Mouse (Mus musculus) thymus, adult 2 months (tissue): ENCODE measurements around the gene Tgm3. TPM values are rescaled to one million over a fixed set of nuclear protein-coding genes. Genes with fewer than 3 reads are reported as not detected.

Source experiments
- DNase-seq: peaks from one replicate; pipeline ENCODE4 v3.0.0; 2021
- H3K27ac ChIP-seq: fragments of 200-500 bp; 2 replicates; pipeline ENCODE4 v1.5.1; 2012; ENCODE audit warnings: low read length, control low read depth; ENCODE audit not compliant: control insufficient read depth, insufficient read depth
- H3K27me3 ChIP-seq: fragments of 200-500 bp; 2 replicates; pipeline ENCODE4 v1.6.1; 2012; ENCODE audit warnings: mild to moderate bottlenecking, low read length, moderate library complexity, mixed read lengths; ENCODE audit not compliant: control insufficient read depth, insufficient read depth
- H3K36me3 ChIP-seq: fragments of 200-500 bp; 2 replicates; pipeline ENCODE4 v1.6.1; 2012; ENCODE audit warnings: mild to moderate bottlenecking, low read length, moderate library complexity; ENCODE audit not compliant: control insufficient read depth, insufficient read depth
- H3K4me1 ChIP-seq: fragments of 200-500 bp; replicated peaks from 2 replicates; pipeline ENCODE4 v1.6.1; 2012; ENCODE audit warnings: low read length; ENCODE audit not compliant: control insufficient read depth, insufficient read depth
- H3K4me3 ChIP-seq: fragments of 200-500 bp; 2 replicates; pipeline ENCODE4 v1.5.1; 2012; ENCODE audit warnings: mild to moderate bottlenecking, low read length, control low read depth, moderate library complexity; ENCODE audit not compliant: control insufficient read depth, insufficient read depth
- CTCF ChIP-seq: fragments of 200-500 bp; IDR thresholded peaks from 2 replicates; pipeline ENCODE4 v1.5.1; 2012; ENCODE audit warnings: mild to moderate bottlenecking, control low read depth, low read length, moderate library complexity, borderline replicate concordance; ENCODE audit not compliant: control insufficient read depth, poor library complexity, insufficient read depth; ENCODE audit errors: extremely low read depth
- POLR2A ChIP-seq: fragments of 200-500 bp; IDR thresholded peaks from 2 replicates; pipeline ENCODE4 v1.6.1; 2012; ENCODE audit warnings: mild to moderate bottlenecking, low read length, control low read depth, moderate library complexity; ENCODE audit not compliant: control insufficient read depth, poor library complexity, insufficient read depth; ENCODE audit errors: extremely low read depth
- WGBS: fragments of 180-500 bp; shearing (Covaris S2); methylation state at CpG from one replicate; pipeline ENCODE4 v1.1.7; 2018; 5-methylcytosine and 5-hydroxymethylcytosine counted together
- polyA plus RNA-seq: library from polyadenylated mRNA; depleted of rRNA; stranded (reverse); fragments of >200 nt; gene quantifications from 2 replicates; pipeline ENCODE4 v1.2.3, GENCODE M21; 2012

Gene Tgm3
- polyA plus RNA-seq, 1 experiment = 0.81 TPM

GRCm38 (mm10) chr2:130029826-130030225, 17.7 kb downstream of the Tgm3 start:
- WGBS = 53% methylated on average over 11 of the region's 11 CpGs
- TF ChIP-seq POLR2A (no peak), CTCF (no peak)
- Histone ChIP-seq H3K27ac (no peak overlapping the region), H3K4me3 (no peak overlapping the region), H3K36me3 (no peaks in the 10 kb centered on the region), H3K27me3 (no peaks in the 10 kb centered on the region), H3K4me1 (no peaks in the 10 kb centered on the region)
- DNase-seq = no peak

GRCm38 (mm10) chr2:130032661-130033060, 20.5 kb downstream of the Tgm3 start:
- 91% methylated on average over 3 of the region's 3 CpGs for WGBS
- no peak overlapping the region for H3K27ac ChIP-seq
- no peak for DNase-seq
- no peaks in the 10 kb centered on the region for H3K4me1 ChIP-seq
- TF ChIP-seq POLR2A = no peak
- no peak for TF ChIP-seq CTCF
- H3K27me3 ChIP-seq = no peaks in the 10 kb centered on the region
- H3K36me3 ChIP-seq = no peaks in the 10 kb centered on the region
- H3K4me3 ChIP-seq = no peak overlapping the region

GRCm38 (mm10) chr2:130036846-130037245, 24.7 kb downstream of the Tgm3 start:
- no peak for DNase-seq
- H3K4me3 ChIP-seq = no peak overlapping the region
- no peak overlapping the region for H3K27ac ChIP-seq
- H3K4me1 ChIP-seq = no peaks in the 10 kb centered on the region
- H3K36me3 ChIP-seq = no peaks in the 10 kb centered on the region
- H3K27me3 ChIP-seq = no peaks in the 10 kb centered on the region
- TF ChIP-seq POLR2A (no peak), CTCF (no peak)
- 92% methylated on average over 8 of the region's 8 CpGs for WGBS

- DNase-seq = no peak
- Histone ChIP-seq H3K4me1 (no peaks in the 10 kb centered on the region), H3K4me3 (no peak overlapping the region), H3K27me3 (no peaks in the 10 kb centered on the region), H3K36me3 (no peaks in the 10 kb centered on the region), H3K27ac (no peak overlapping the region)
- TF ChIP-seq POLR2A = no peak
- TF ChIP-seq CTCF = no peak
- WGBS = 93% methylated on average over 3 of the region's 3 CpGs
These were observed 26.8 kb downstream of the Tgm3 start for GRCm38 (mm10) chr2:130038971-130039370.

GRCm38 (mm10) chr2:130040190-130040886, 28.2 kb downstream of the Tgm3 start:
- H3K27ac ChIP-seq = no peak overlapping the region
- no peak overlapping the region for H3K4me3 ChIP-seq
- no peak for TF ChIP-seq CTCF
- TF ChIP-seq POLR2A = no peak
- no peaks in the 10 kb centered on the region for H3K36me3 ChIP-seq
- WGBS = 70% methylated on average over 6 of the region's 6 CpGs
- no peaks in the 10 kb centered on the region for H3K27me3 ChIP-seq
- H3K4me1 ChIP-seq = no peaks in the 10 kb centered on the region
- no peak for DNase-seq

GRCm38 (mm10) chr2:130043835-130044234, 31.7 kb downstream of the Tgm3 start:
- H3K4me1 ChIP-seq = no peaks in the 10 kb centered on the region
- TF ChIP-seq POLR2A (no peak), CTCF (no peak)
- no peak overlapping the region for H3K4me3 ChIP-seq
- no peak overlapping the region for H3K27ac ChIP-seq
- no peaks in the 10 kb centered on the region for H3K36me3 ChIP-seq
- no peak for DNase-seq
- no peaks in the 10 kb centered on the region for H3K27me3 ChIP-seq
- whole genome bisulfite sequencing = 92% methylated on average over 4 of the region's 4 CpGs

GRCm38 (mm10) chr2:130047923-130048440, 35.8 kb downstream of the Tgm3 start:
- no peak for DNase-seq
- Histone ChIP-seq H3K27me3 (no peaks in the 10 kb centered on the region), H3K27ac (no peak overlapping the region), H3K36me3 (no peaks in the 10 kb centered on the region), H3K4me3 (no peak overlapping the region), H3K4me1 (no peaks in the 10 kb centered on the region)
- TF ChIP-seq POLR2A (no peak), CTCF (no peak)
- 84% methylated on average over 13 of the region's 13 CpGs for WGBS
